Mouse (Mus musculus) limb, embryonic 15.5 days (tissue): ENCODE measurements around the gene Rflnb. TPM values are rescaled to one million over a fixed set of nuclear protein-coding genes. Genes with fewer than 3 reads are reported as not detected.

Experiments
- ATAC-seq: fragments of 200-750 bp; cut with Nextera tagmentation; 2 replicates; pipeline ENCODE4 v1.8.0; 2017; ENCODE audit warnings: low read depth, moderate TSS enrichment; ENCODE audit not compliant: insufficient number of reproducible peaks, low FRiP score, low TSS enrichment
- H3K27ac ChIP-seq: fragments of 300-500 bp; sonication (generic); 2 replicates; pipeline ENCODE4 v1.5.1; 2015; ENCODE audit warnings: moderate library complexity, mild to moderate bottlenecking, inconsistent platforms
- H3K27me3 ChIP-seq: fragments of 300-500 bp; sonication (generic); 2 replicates; pipeline ENCODE4 v1.6.1; 2015; ENCODE audit warnings: inconsistent platforms
- H3K36me3 ChIP-seq: fragments of 300-500 bp; sonication (generic); 2 replicates; pipeline ENCODE4 v1.6.1; 2015; ENCODE audit warnings: inconsistent platforms
- H3K4me1 ChIP-seq: fragments of 300-500 bp; sonication (generic); 2 replicates; pipeline ENCODE4 v1.6.1; 2015; ENCODE audit warnings: inconsistent platforms
- H3K4me2 ChIP-seq: fragments of 300-500 bp; sonication (generic); 2 replicates; pipeline ENCODE4 v1.6.1; 2015; ENCODE audit warnings: mild to moderate bottlenecking, inconsistent platforms
- H3K4me3 ChIP-seq: fragments of 300-500 bp; sonication (generic); 2 replicates; pipeline ENCODE4 v1.5.1; 2015; ENCODE audit warnings: mild to moderate bottlenecking, inconsistent platforms
- H3K9ac ChIP-seq: fragments of 300-500 bp; sonication (generic); 2 replicates; pipeline ENCODE4 v1.6.1; 2015; ENCODE audit warnings: inconsistent platforms
- H3K9me3 ChIP-seq: fragments of 300-500 bp; sonication (generic); 2 replicates; pipeline ENCODE4 v1.6.1; 2016; ENCODE audit warnings: inconsistent platforms
- WGBS: fragments of 180-500 bp; shearing (Covaris S2); methylation state at CpG from one replicate; pipeline ENCODE4 v1.1.7; 2015; 5-methylcytosine and 5-hydroxymethylcytosine counted together
- polyA plus RNA-seq: library from polyadenylated mRNA; unstranded; fragments of >200 nt; fragmentation: Nextera tagmentation; extraction: Ambion mirVana; gene quantifications from 2 replicates; pipeline ENCODE4 v1.2.1, GENCODE M21; 2015

Rflnb gene
- polyA plus RNA-seq, 1 experiment from 2014 or later, result 59.4 TPM

DNA sequence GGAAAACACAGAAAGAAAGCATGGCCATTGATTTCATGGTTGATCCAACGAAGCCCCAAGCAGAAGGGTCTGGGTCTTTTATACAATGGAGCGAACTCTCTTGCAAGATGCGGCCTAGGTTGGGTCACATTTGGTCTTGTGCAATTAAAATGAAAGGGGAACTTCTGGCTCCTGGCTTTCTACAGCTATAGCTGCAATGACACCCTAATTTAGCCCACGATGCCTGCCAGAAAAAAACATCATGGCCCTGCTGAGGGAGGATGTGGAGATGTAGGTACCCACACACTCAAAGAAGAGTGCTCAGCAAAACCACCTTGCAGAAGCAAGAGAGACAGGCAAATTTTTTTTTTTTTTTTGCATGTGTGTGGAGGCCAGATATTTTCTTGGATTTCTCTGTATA lies 6.3 kb upstream of the Rflnb start:
- H3K4me3 ChIP-seq, result no peak overlapping the region
- 78% methylated on average over 4 of the region's 4 CpGs for WGBS
- H3K4me2 ChIP-seq, result no peak overlapping the region
- H3K36me3 ChIP-seq, result no peaks in the 10 kb centered on the region
- H3K27ac ChIP-seq, result no peak overlapping the region
- H3K4me1 ChIP-seq, result peaks cover 4% of the 10 kb centered on the region; the same call in 1 of the 2 replicates
- no peak for ATAC-seq
- H3K9me3 ChIP-seq, result no peaks in the 10 kb centered on the region
- no peak overlapping the region for H3K9ac ChIP-seq
- H3K27me3 ChIP-seq, result no peaks in the 10 kb centered on the region

DNA sequence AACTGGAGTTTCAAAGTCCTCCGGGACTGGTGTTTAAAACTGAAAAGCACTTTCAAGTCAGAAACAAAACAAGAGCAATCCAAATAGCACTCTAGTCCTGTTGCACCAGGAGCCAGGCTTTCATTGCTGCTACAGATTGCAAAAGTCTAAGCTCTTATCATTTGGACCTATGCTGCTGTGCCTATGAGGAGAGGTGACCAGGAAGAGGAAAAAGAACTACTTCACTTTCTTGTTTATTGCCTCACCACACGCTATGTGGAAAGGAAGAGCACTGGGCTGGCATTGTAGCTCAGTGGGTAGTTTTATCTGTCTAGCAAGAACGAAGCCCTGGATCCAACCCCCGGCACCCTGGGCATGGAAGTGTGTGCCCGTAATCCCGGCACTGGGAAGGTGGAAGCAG lies 5.8 kb upstream of the Rflnb start:
- H3K9ac ChIP-seq, result no peak overlapping the region
- no peaks in the 10 kb centered on the region for H3K27me3 ChIP-seq
- H3K4me3 ChIP-seq, result no peak overlapping the region
- no peak overlapping the region for H3K4me2 ChIP-seq
- no peaks in the 10 kb centered on the region for H3K36me3 ChIP-seq
- ATAC-seq, result no peak
- H3K27ac ChIP-seq, result no peak overlapping the region
- 72% methylated on average over 6 of the region's 6 CpGs for WGBS
- no peaks in the 10 kb centered on the region for H3K9me3 ChIP-seq
- peaks cover 4% of the 10 kb centered on the region; the same call in 1 of the 2 replicates for H3K4me1 ChIP-seq

DNA sequence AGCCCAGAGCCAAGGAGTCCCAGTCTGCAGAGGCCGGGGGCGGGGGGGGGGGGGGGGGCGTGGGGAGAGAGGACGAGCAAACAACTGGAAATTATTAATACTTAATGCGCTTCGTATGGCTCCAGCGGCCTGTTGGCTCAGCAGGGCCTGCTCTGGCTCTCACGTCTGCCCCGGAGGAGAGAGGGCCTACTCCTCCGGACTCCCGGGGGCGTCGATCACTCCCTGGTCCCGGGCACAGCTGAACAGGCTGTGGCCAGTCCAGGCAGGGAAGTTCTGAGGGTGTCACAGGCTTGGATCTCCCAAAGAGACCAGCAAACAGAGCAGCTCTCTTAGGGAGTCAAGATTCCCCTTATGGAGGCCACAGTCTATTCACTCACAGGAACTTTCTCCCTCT lies 487 bp upstream of the Rflnb start:
- no peak; the same call in 1 of the 2 replicates for ATAC-seq
- Histone ChIP-seq H3K9me3 (no peaks in the 10 kb centered on the region), H3K27ac (peak overlapping the region; percentile 86), H3K27me3 (no peaks in the 10 kb centered on the region), H3K4me1 (peaks cover 34% of the 10 kb centered on the region), H3K9ac (peak overlapping the region; percentile 82), H3K4me3 (peak overlapping the region; percentile 85), H3K36me3 (peaks cover 15% of the 10 kb centered on the region), H3K4me2 (peak overlapping the region; percentile 81)
- WGBS, result 3% methylated on average over 10 of the region's 14 CpGs

DNA sequence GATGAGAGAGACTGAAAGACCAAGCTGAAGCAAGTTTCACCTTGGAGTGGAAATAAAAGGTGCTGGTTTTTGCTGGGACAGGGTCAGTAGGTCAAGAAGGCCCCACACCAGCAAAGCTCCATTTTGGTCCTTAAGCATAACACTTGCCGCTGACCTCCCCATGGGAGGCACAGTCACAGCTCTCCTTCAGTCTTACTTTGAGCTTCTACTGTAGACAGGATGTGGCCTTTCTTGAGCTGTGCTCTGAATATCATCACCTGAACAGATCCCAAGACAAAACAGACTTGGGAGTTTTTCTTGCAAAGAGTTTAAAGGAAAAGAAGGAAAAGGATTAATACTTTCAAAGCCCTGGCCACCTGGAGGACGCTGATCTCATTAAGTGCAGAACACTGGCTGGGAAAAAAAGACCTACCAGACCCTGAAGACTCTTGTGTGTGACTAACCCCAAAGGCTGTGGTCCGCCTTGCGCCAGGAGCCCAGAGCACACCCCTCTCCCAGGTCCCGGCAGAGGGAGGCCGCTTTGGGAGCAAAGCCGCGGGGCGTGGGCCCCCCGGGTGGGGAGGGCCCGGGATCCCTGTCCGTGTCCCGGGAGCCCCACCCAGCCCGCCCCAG lies 949 bp downstream of the Rflnb start:
- H3K4me2 ChIP-seq, result peak overlapping the region; percentile 81
- no peaks in the 10 kb centered on the region for H3K27me3 ChIP-seq
- ATAC-seq, result no peak
- no peaks in the 10 kb centered on the region for H3K9me3 ChIP-seq
- peaks cover 37% of the 10 kb centered on the region for H3K4me1 ChIP-seq
- peaks cover 23% of the 10 kb centered on the region for H3K36me3 ChIP-seq
- peak overlapping the region; percentile 82 for H3K9ac ChIP-seq
- H3K27ac ChIP-seq, result peak overlapping the region; percentile 86
- 4% methylated on average over 12 of the region's 14 CpGs for WGBS
- H3K4me3 ChIP-seq, result peak overlapping the region; percentile 85

DNA sequence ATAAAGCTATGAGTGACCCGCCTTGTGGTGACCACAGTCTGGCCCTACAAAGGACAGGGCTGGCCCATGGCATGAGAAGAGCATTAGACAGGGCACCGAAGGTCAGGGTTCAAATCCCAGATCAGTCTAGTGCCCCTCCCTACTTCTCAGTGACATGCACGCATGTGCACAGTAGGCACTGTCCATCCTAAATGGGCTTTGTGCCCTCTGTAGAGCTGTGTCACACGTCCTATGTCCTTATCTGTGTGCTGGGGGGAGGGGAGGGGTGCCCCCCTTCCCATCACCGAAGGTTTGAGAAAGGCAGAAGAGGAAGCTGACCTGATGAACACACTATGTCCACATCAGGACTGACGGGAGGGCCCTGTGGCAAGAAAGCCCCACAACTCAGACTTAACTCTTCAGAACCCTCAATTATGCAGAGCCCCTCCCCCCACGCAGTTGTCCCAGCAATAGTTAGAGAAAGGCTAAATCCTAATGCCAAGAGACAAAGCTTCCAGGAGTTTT lies 2.5 kb downstream of the Rflnb start:
- Histone ChIP-seq H3K4me2 (peak overlapping the region; percentile 81), H3K9ac (no peak overlapping the region), H3K27ac (no peak overlapping the region), H3K36me3 (peaks cover 23% of the 10 kb centered on the region), H3K27me3 (no peaks in the 10 kb centered on the region), H3K4me3 (peak overlapping the region; percentile 85), H3K9me3 (no peaks in the 10 kb centered on the region), H3K4me1 (peaks cover 46% of the 10 kb centered on the region)
- WGBS, result 68% methylated on average over 7 of the region's 7 CpGs
- no peak for ATAC-seq

DNA sequence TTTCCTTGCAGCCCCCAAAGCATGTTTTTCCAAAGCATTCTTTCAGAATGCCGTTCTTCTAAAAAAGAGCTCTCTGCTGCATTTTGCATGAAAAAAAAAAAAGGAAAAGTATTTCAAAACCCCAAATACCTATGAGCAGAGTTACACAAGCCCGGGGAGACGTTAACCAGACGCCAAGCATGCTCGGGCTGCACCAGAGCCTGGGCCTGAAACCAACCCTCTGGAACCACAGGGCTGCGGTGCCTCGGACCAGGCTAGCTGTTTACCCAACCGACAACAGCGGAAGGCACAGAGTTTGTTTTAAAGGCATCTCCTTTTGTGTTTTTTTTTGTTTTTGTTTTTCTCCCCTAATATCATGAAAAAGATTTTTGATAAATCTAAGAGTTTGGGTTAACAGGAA lies 6.7 kb downstream of the Rflnb start:
- Histone ChIP-seq H3K27ac (0 out of 2 replicates have a peak overlapping the region, but pooled peaks have one; percentile 47), H3K4me2 (no peak overlapping the region)
- 46% methylated on average over 9 of the region's 9 CpGs for whole genome bisulfite sequencing

DNA sequence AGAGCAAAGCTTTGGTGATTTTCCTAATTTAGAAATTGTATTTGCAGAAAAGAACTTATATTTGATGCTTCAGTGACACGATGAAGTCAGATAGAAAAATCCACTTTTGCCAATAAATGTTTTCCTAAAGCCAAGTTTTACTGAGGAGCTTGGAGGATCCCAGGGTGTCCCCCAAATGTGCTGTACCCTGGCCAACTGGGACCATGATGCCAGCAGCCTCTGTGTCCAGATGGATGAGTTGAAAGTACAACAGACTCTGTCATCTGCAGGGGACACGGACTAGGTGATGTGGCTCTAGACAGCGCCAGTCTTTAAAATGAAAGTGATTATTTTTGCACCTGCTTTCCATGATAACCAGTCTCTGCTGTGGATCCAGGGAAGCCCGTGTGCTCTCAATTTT lies 7.7 kb downstream of the Rflnb start:
- Histone ChIP-seq H3K27me3 (no peaks in the 10 kb centered on the region), H3K27ac (no peak overlapping the region), H3K4me3 (no peak overlapping the region), H3K4me1 (peaks cover 13% of the 10 kb centered on the region), H3K4me2 (no peak overlapping the region), H3K9ac (no peak overlapping the region), H3K36me3 (peaks cover 27% of the 10 kb centered on the region), H3K9me3 (no peaks in the 10 kb centered on the region)
- no peak for ATAC-seq
- WGBS, result 68% methylated on average over 4 of the region's 4 CpGs

More for the DNA sequence above, 6.7 kb downstream of the Rflnb start:
- no peak overlapping the region for H3K9ac ChIP-seq
- H3K27me3 ChIP-seq, result no peaks in the 10 kb centered on the region
- H3K4me3 ChIP-seq, result no peak overlapping the region
- peaks cover 29% of the 10 kb centered on the region for H3K36me3 ChIP-seq
- no peak for ATAC-seq
- peaks cover 23% of the 10 kb centered on the region for H3K4me1 ChIP-seq
- H3K9me3 ChIP-seq, result no peaks in the 10 kb centered on the region

DNA sequence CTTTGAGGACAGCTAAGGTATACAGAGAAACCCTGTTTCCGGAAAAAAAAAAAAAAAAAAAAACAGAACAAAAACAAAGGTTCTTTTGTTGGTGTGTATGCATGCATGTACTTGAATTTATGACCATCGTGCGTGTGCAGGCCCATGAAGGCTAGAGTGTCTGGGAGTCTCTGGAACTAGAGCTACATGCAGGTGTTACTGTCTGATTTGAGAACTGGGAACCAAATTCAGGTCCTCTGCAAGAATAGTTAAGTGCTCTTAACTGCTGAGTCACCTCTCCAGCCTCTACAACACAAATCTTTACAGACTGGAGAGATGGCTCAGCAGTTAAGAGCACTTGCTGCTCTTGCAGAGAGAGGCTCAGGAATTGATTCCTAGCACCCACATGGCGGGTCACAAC lies 11.8 kb downstream of the Rflnb start:
- ATAC-seq, result no peak
- 57% methylated on average over 4 of the region's 4 CpGs for WGBS
- H3K27ac ChIP-seq, result no peak overlapping the region
- H3K27me3 ChIP-seq, result no peaks in the 10 kb centered on the region
- H3K9ac ChIP-seq, result no peak overlapping the region
- no peak overlapping the region for H3K4me3 ChIP-seq
- no peak overlapping the region for H3K4me2 ChIP-seq
- H3K36me3 ChIP-seq, result 0 out of 2 replicates have a peak, but pooled peaks cover 6% of the 10 kb centered on the region
- H3K4me1 ChIP-seq, result peaks cover 6% of the 10 kb centered on the region
- no peaks in the 10 kb centered on the region for H3K9me3 ChIP-seq

DNA sequence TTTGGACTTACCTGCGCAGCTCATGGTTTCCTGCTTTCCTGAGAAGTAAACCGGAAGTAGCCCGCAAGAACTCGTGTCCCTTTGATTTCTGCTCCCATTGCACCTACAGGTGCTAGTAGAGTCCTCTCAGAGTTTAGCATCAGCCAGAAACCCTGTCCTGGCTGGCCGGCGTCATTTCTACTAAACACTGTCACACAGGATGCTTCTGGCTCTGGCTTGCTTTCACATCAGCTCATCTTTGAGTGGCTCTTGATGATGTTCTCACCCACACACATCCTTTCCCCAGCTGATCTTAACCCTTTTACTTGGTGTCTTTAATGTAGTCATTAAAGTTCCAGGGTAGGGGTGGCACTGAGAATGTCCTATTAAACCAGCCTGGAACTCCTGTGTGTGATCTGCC lies 12.3 kb downstream of the Rflnb start:
- Histone ChIP-seq H3K9ac (no peak overlapping the region), H3K4me3 (no peak overlapping the region), H3K27ac (no peak overlapping the region), H3K27me3 (no peaks in the 10 kb centered on the region), H3K4me2 (no peak overlapping the region), H3K4me1 (peaks cover under 1% of the 10 kb centered on the region; the same call in 1 of the 2 replicates), H3K36me3 (0 out of 2 replicates have a peak, but pooled peaks cover 6% of the 10 kb centered on the region), H3K9me3 (no peaks in the 10 kb centered on the region)
- WGBS, result 83% methylated on average over 6 of the region's 6 CpGs
- no peak for ATAC-seq

DNA sequence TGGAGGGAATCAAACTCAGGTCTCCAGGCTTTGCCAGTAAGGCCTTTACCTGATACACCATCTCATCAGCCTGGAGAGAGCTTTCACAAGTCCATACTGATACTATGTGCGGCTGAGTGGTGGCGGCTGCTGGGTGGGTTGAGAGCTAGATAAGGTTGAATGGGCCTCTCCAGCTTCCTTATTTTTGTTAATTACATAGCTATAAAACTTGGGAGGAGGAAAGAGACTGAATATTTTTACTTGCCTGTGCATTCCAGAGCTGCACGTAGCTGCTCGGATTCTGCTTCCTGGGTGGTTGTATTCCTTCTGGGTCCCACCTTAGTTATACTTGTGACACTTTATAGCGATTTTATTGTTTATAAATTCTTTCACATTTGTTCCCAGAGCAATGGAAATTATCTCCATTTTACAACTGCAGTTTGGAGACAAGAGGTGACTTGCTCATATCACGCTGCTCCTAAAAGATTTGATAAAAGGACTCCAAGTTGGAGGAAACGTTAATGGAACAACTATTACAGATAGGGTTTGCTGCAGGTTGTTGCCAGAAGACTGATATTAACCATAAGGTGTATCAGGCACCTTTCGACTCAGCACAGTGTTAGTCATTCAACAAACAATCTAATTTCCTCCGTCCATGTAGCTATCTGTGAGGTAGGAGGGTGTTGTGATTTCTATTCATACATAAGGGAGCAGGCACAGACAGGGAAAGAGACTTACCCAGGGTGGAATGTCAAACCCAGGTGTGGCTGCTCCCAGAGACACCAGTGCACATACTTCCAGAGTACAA lies 16.6 kb downstream of the Rflnb start:
- no peaks in the 10 kb centered on the region for H3K9me3 ChIP-seq

DNA sequence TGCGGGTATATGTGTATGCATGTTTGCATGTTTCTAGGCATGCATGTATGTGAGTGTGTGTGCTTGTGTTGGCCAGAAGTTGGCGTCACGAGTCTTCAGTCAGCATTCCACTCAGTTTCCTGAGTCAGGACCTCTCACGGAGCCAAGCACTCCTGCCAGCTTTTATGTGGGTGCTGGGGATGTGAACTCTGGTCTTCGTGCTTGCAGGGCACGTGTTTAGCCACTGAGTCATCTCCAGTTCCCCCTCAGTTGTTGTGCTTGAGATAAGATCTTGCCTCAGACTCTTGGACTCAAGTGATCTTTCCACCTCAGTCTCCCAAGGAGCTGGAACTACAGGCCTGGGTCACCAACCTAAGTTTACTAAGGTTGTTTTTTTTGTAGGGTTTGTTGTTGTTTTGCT lies 18.5 kb downstream of the Rflnb start:
- no peaks in the 10 kb centered on the region for H3K9me3 ChIP-seq
- 75% methylated on average over 6 of the region's 6 CpGs for WGBS
- no peaks in the 10 kb centered on the region for H3K27me3 ChIP-seq
- no peak overlapping the region for H3K4me3 ChIP-seq
- no peaks in the 10 kb centered on the region for H3K4me1 ChIP-seq
- H3K4me2 ChIP-seq, result no peak overlapping the region
- no peak overlapping the region for H3K9ac ChIP-seq
- ATAC-seq, result no peak
- no peaks in the 10 kb centered on the region for H3K36me3 ChIP-seq
- no peak overlapping the region for H3K27ac ChIP-seq

More for the DNA sequence above, 16.6 kb downstream of the Rflnb start:
- WGBS, result 69% methylated on average over 9 of the region's 9 CpGs
- no peak for ATAC-seq
- Histone ChIP-seq H3K36me3 (no peaks in the 10 kb centered on the region), H3K27me3 (no peaks in the 10 kb centered on the region), H3K27ac (no peak overlapping the region), H3K9ac (no peak overlapping the region), H3K4me2 (no peak overlapping the region), H3K4me1 (no peaks in the 10 kb centered on the region), H3K4me3 (no peak overlapping the region)

DNA sequence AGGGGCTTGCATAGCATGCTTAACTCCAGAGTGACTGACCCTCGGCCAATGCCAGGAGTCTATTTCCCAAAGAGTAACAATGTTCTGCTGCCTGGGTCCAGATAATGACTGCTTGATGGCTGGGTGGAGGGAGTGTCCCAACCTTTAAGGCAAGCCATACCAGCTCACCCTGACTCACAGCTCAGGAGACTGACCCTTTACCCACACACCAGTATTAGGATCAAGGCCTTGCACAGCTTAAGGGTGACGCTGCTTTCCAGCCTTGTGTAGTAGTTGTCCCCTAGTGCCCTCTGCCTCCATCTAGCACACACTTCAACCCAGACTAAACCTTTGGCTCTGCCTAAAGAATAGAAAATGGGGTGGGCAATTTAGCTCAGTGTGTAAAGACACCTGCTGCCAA lies 19.4 kb downstream of the Rflnb start:
- Histone ChIP-seq H3K27me3 (no peaks in the 10 kb centered on the region), H3K9me3 (no peaks in the 10 kb centered on the region), H3K4me1 (no peaks in the 10 kb centered on the region), H3K36me3 (no peaks in the 10 kb centered on the region), H3K4me2 (no peak overlapping the region), H3K4me3 (no peak overlapping the region), H3K9ac (no peak overlapping the region), H3K27ac (no peak overlapping the region)
- WGBS, result 74% methylated on average over 2 of the region's 2 CpGs
- no peak for ATAC-seq
